ENCODE assay signal across 8 mouse cellular contexts in genomic region chr1:66655747-66656119, GRCm38 (mm10). TPM values are rescaled to one million over a fixed set of nuclear protein-coding genes. Genes with fewer than 3 reads are reported as not detected.
DNase-seq lines count a peak whose midpoint lies in the region; ATAC-seq and TF ChIP-seq lines count a peak whose summit lies in the region.

No protein-coding gene starts in this region.

- H3K4me3 ChIP-seq in layer of hippocampus, adult 2 months: no peak overlapping the region
- H3K4me3 ChIP-seq in forebrain, embryonic 11.5 days (ENCODE audit: low read depth, low read length): no peak overlapping the region
- no peak overlapping the region for H3K4me3 ChIP-seq in midbrain, postnatal 0 days (ENCODE audit: low read depth, low read length)

- POLR2A ChIA-PET in Patski (lab: Charles Lee): no interaction called here

- H3K27ac ChIP-seq in layer of hippocampus, adult 2 months: no peak overlapping the region
- no peak overlapping the region for H3K27ac ChIP-seq in forebrain, embryonic 11.5 days (ENCODE audit: low read depth, low read length)
- H3K27ac ChIP-seq in midbrain, postnatal 0 days (ENCODE audit: low read depth, low read length): peak overlapping the region; percentile 62; the same call in 1 of the 2 replicates

- no peak overlapping the region for H3K4me2 ChIP-seq in forebrain, embryonic 11.5 days (ENCODE audit: low read depth, low read length, severe bottlenecking)
- no peak overlapping the region for H3K4me2 ChIP-seq in midbrain, postnatal 0 days (ENCODE audit: low read depth, low read length, poor library complexity, severe bottlenecking)

- no peak for DNase-seq in layer of hippocampus, adult 2 months (ENCODE audit: low spot score in 2 of 2)
- DNase-seq in layer of hippocampus, adult 8-10 months (ENCODE audit: low spot score in 2 of 2): no peak
- no peak for DNase-seq in Patski (ENCODE audit: low read depth, low spot score)
- DNase-seq in forebrain, embryonic 11.5 days (ENCODE audit: low spot score): no peak
- DNase-seq in midbrain, postnatal 0 days (ENCODE audit: low spot score): peak; percentile 82
- DNase-seq in right cerebral cortex, postnatal 25 days: no peak
- DNase-seq in cerebellum, postnatal 25 days: no peak
- no peak for DNase-seq in left cerebral cortex, adult 18-20 months (ENCODE audit: low spot score in 2 of 2)

- peaks cover 3% of the 10 kb centered on the region for H3K4me1 ChIP-seq in forebrain, embryonic 11.5 days (replicated peaks; ENCODE audit: control insufficient read depth, insufficient read depth, low read length)
- H3K4me1 ChIP-seq in midbrain, postnatal 0 days (ENCODE audit: insufficient read depth, low read length): no peaks in the 10 kb centered on the region; the same call in 1 of the 2 replicates

- in situ Hi-C loops in Patski (cut with MboI; ENCODE audit: low pct_unique_long_range_greater_than_20kb): loop anchor here (10.0 kb wide), 1 partner anchor 551 kb away; no protein-coding TSS in a partner anchor

- no peaks in the 10 kb centered on the region for H3K9me3 ChIP-seq in forebrain, embryonic 11.5 days (ENCODE audit: control insufficient read depth, low read length)
- no peaks in the 10 kb centered on the region for H3K9me3 ChIP-seq in midbrain, postnatal 0 days (ENCODE audit: low read length)

- H3K36me3 ChIP-seq in forebrain, embryonic 11.5 days (ENCODE audit: control insufficient read depth, insufficient read depth, low read length): no peaks in the 10 kb centered on the region
- no peaks in the 10 kb centered on the region for H3K36me3 ChIP-seq in midbrain, postnatal 0 days (ENCODE audit: insufficient read depth, low read length)

- CTCF ChIA-PET in Patski (lab: Charles Lee): no interaction called here

- no peak overlapping the region for H3K9ac ChIP-seq in forebrain, embryonic 11.5 days (ENCODE audit: low read length)
- H3K9ac ChIP-seq in midbrain, postnatal 0 days (replicated peaks; ENCODE audit: low read length, poor library complexity, severe bottlenecking): no peak overlapping the region

- H3K27me3 ChIP-seq in Patski: peaks cover 27% of the 10 kb centered on the region
- no peaks in the 10 kb centered on the region for H3K27me3 ChIP-seq in forebrain, embryonic 11.5 days (ENCODE audit: control insufficient read depth, insufficient read depth, low read length)
- no peaks in the 10 kb centered on the region for H3K27me3 ChIP-seq in midbrain, postnatal 0 days (ENCODE audit: insufficient read depth, low read length)

- no peak for ATAC-seq in Patski
- ATAC-seq in forebrain, embryonic 11.5 days (replicated peaks; ENCODE audit: low FRiP score): peak; percentile 80
- ATAC-seq in midbrain, postnatal 0 days (ENCODE audit: low FRiP score): peak; percentile 62

- peak; percentile 89 for TF ChIP-seq CTCF in layer of hippocampus, adult 2 months (conservative IDR thresholded peaks at IDR 0.05)
- peak; percentile 40 for TF ChIP-seq CTCF in Patski (IDR thresholded peaks at IDR 0.05)
- peak; percentile 78 for TF ChIP-seq CTCF in midbrain, postnatal 0 days (IDR thresholded peaks at IDR 0.05)

RNA-seq across cellular contexts. Expression of gene Rpe, which starts 44.9 kb away (rescaled TPM):
- 10 to 100 TPM; 36.5 to 38.9 TPM for total RNA-seq in layer of hippocampus, adult 2 months (2021)
- total RNA-seq in layer of hippocampus, adult 8-10 months (2022): 10 to 100 TPM; 31.3 to 37.5 (median 34.3) TPM
- polyA plus RNA-seq in Patski (2021): 48.3 TPM
- 56.7 and 66.6 TPM in 2 replicates for polyA plus RNA-seq in forebrain, embryonic 11.5 days (2014; fragmentation: Nextera tagmentation; extraction: Ambion mirVana)
- 24.2 and 24.9 TPM in 2 replicates for total RNA-seq in midbrain, postnatal 0 days (2014; rRNA removed)
- polyA plus RNA-seq in midbrain, postnatal 0 days (2015; fragmentation: Nextera tagmentation; extraction: Ambion mirVana): 17.2 and 18.2 TPM in 2 replicates
- total RNA-seq in left cerebral cortex, adult 18-20 months (2021): 10 to 100 TPM; 27.4 to 33.2 TPM
